Mouse (Mus musculus): ENCODE measurements around the gene Gm30191. TPM values are rescaled to one million over a fixed set of nuclear protein-coding genes. Genes with fewer than 3 reads are reported as not detected.
A peak's percentile ranks its signal among the peaks of the same experiment; 100 is the strongest.

The Gm30191 gene
- 0.22 TPM in 1 of 2 replicates, not detected in the other for polyA plus RNA-seq (2015; fragmentation: Nextera tagmentation; extraction: Ambion mirVana)

GRCm38 (mm10) chr4:134246719-134247258, at the start of gene Gm30191:
Gene Gm30191 (plus strand): TSS chr4:134246935.
- no peak for DNase-seq (ENCODE audit: low spot score)

- no peak for DNase-seq (ENCODE audit: low spot score)
These were observed 47.4 kb upstream of the Gm30191 start for GRCm38 (mm10) chr4:134199371-134199770.

- DNase-seq (ENCODE audit: low spot score) = no peak
These were observed 43.8 kb upstream of the Gm30191 start, which contains the start of gene Gm7534 for GRCm38 (mm10) chr4:134202904-134203303. Gene Gm7534 (minus strand): TSS chr4:134203004.

- no peak for DNase-seq (ENCODE audit: low spot score)
These were observed 43.3 kb upstream of the Gm30191 start for GRCm38 (mm10) chr4:134203340-134203896.

- no peak for DNase-seq (ENCODE audit: low spot score)
These were observed 40.2 kb upstream of the Gm30191 start for GRCm38 (mm10) chr4:134206488-134207053.

GRCm38 (mm10) chr4:134222793-134223600, 23.7 kb upstream of the Gm30191 start:
- DNase-seq (ENCODE audit: low spot score) = no peak

GRCm38 (mm10) chr4:134227194-134227593, 19.5 kb upstream of the Gm30191 start, which contains the start of gene Catsper4:
Gene Catsper4 (minus strand): TSS chr4:134227383.
- DNase-seq (ENCODE audit: low spot score) = peak; percentile 26

GRCm38 (mm10) chr4:134230431-134230830, 16.3 kb upstream of the Gm30191 start:
- no peak for DNase-seq (ENCODE audit: low spot score)

- no peak for DNase-seq (ENCODE audit: low spot score)
These were observed 11.9 kb upstream of the Gm30191 start for GRCm38 (mm10) chr4:134234876-134235275.

- no peak for DNase-seq (ENCODE audit: low spot score)
These were observed 9.0 kb upstream of the Gm30191 start for GRCm38 (mm10) chr4:134237582-134238278.

GRCm38 (mm10) chr4:134238279-134238651, 8.5 kb upstream of the Gm30191 start, which contains the start of gene Cnksr1:
Gene Cnksr1 (minus strand): TSS chr4:134238399.
- no peak for DNase-seq (ENCODE audit: low spot score)

GRCm38 (mm10) chr4:134238686-134239085, 8.0 kb upstream of the Gm30191 start:
- DNase-seq (ENCODE audit: low spot score) = no peak

- DNase-seq (ENCODE audit: low spot score) = no peak
These were observed 3.1 kb upstream of the Gm30191 start, which contains the start of gene E130218I03Rik for GRCm38 (mm10) chr4:134243516-134244250. Gene E130218I03Rik (plus strand): TSS chr4:134243662.

- DNase-seq (ENCODE audit: low spot score) = peak; percentile 94
These were observed 1.4 kb upstream of the Gm30191 start, which contains the start of gene Zfp593 for GRCm38 (mm10) chr4:134245148-134245843. Gene Zfp593 (minus strand): TSS chr4:134245592.

- no peak for DNase-seq (ENCODE audit: low spot score)
These were observed 479 bp upstream of the Gm30191 start for GRCm38 (mm10) chr4:134246256-134246655.

- peak; percentile 68 for DNase-seq (ENCODE audit: low spot score)
These were observed 2.9 kb downstream of the Gm30191 start for GRCm38 (mm10) chr4:134249651-134250050.

- no peak for DNase-seq (ENCODE audit: low spot score)
These were observed 3.6 kb downstream of the Gm30191 start for GRCm38 (mm10) chr4:134250116-134250929.

- no peak for DNase-seq (ENCODE audit: low spot score)
These were observed 4.2 kb downstream of the Gm30191 start for GRCm38 (mm10) chr4:134250930-134251240.

All from thymus, postnatal 0 days (tissue).